Mouse (Mus musculus): ENCODE measurements around the gene Trp53. TPM values are rescaled to one million over a fixed set of nuclear protein-coding genes. Genes with fewer than 3 reads are reported as not detected.

Trp53 gene
- polyA plus RNA-seq, 1 experiment from 2014 or later = 219 TPM

- no peak for ATAC-seq (ENCODE audit: low FRiP score, low TSS enrichment)
- Histone ChIP-seq H3K9ac (ENCODE audit: low read depth, low read length) (peak overlapping the region; percentile 3), H3K36me3 (ENCODE audit: control insufficient read depth, insufficient read depth, low read length) (peaks cover 24% of the 10 kb centered on the region), H3K4me2 (replicated peaks; ENCODE audit: low read depth, low read length) (peak overlapping the region; percentile 99), H3K9me3 (ENCODE audit: control insufficient read depth, low read length) (no peaks in the 10 kb centered on the region), H3K27me3 (ENCODE audit: control insufficient read depth, insufficient read depth, low read length) (peaks cover 5% of the 10 kb centered on the region; the same call in 1 of the 2 replicates), H3K4me1 (ENCODE audit: control insufficient read depth, insufficient read depth, low read length) (peaks cover 28% of the 10 kb centered on the region), H3K4me3 (ENCODE audit: low read length) (peak overlapping the region; percentile 69), H3K27ac (ENCODE audit: low read depth, low read length) (no peak overlapping the region)
- 9% methylated on average over 5 of the region's 5 CpGs for WGBS
These were observed 21.0 kb upstream of the Trp53 start for GRCm38 (mm10) chr11:69559183-69559582.

GRCm38 (mm10) chr11:69559851-69560765 lies 20.1 kb upstream of the Trp53 start, which contains the start of gene Efnb3:
TSS of gene Efnb3 (minus strand) at chr11:69560205.
- H3K4me2 ChIP-seq (replicated peaks; ENCODE audit: low read depth, low read length) = peak within 1 kb of the TSS; percentile 99
- H3K4me1 ChIP-seq (ENCODE audit: control insufficient read depth, insufficient read depth, low read length) = peaks cover 30% of the 10 kb centered on the region
- no peaks in the 10 kb centered on the region for H3K9me3 ChIP-seq (ENCODE audit: control insufficient read depth, low read length)
- H3K36me3 ChIP-seq (ENCODE audit: control insufficient read depth, insufficient read depth, low read length) = peaks cover 26% of the 10 kb centered on the region
- H3K27me3 ChIP-seq (ENCODE audit: control insufficient read depth, insufficient read depth, low read length) = peaks cover 5% of the 10 kb centered on the region; the same call in 1 of the 2 replicates
- H3K9ac ChIP-seq (ENCODE audit: low read depth, low read length) = peak within 1 kb of the TSS; percentile 89
- ATAC-seq (ENCODE audit: low FRiP score, low TSS enrichment) = peak; percentile 68
- WGBS = under 1% methylated on average over 52 of the region's 59 CpGs
- H3K4me3 ChIP-seq (ENCODE audit: low read length) = peak within 1 kb of the TSS; percentile 69
- H3K27ac ChIP-seq (ENCODE audit: low read depth, low read length) = peak within 1 kb of the TSS; percentile 42; the same call in 1 of the 2 replicates

- no peak overlapping the region for H3K4me3 ChIP-seq (ENCODE audit: low read length)
These were observed 19.0 kb upstream of the Trp53 start for GRCm38 (mm10) chr11:69560896-69561854.

DNA sequence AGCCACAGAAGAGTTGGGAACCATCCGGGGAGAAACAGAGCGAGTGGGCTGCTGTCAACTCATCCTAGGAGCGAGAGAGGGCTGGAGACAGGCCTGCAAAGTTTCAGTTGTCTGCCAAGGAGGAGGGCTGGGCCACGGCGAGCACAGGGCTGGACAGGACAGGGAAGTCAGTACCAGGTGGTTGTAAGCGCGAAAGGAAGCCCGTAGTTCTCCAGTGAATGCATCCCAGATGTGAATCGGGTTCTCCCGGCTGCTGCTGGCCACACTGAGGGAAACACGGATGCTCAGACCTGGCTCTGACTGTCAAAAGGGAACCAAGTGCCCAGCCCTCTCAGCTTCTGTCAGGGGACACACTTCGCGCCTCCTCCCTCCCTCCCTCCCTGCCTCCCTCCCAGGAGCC lies 16.8 kb upstream of the Trp53 start:
- Histone ChIP-seq H3K27me3 (ENCODE audit: control insufficient read depth, insufficient read depth, low read length) (no peaks in the 10 kb centered on the region), H3K9ac (ENCODE audit: low read depth, low read length) (no peak overlapping the region), H3K4me2 (replicated peaks; ENCODE audit: low read depth, low read length) (no peak overlapping the region), H3K4me3 (ENCODE audit: low read length) (no peak overlapping the region), H3K27ac (ENCODE audit: low read depth, low read length) (no peak overlapping the region), H3K36me3 (ENCODE audit: control insufficient read depth, insufficient read depth, low read length) (peaks cover 38% of the 10 kb centered on the region), H3K9me3 (ENCODE audit: control insufficient read depth, low read length) (no peaks in the 10 kb centered on the region), H3K4me1 (ENCODE audit: control insufficient read depth, insufficient read depth, low read length) (peaks cover 28% of the 10 kb centered on the region)
- WGBS = 89% methylated on average over 13 of the region's 13 CpGs
- no peak for ATAC-seq (ENCODE audit: low FRiP score, low TSS enrichment)

More at GRCm38 (mm10) chr11:69560896-69561854, 19.0 kb upstream of the Trp53 start:
- 0 out of 2 replicates have a peak, but pooled peaks cover 3% of the 10 kb centered on the region for H3K27me3 ChIP-seq (ENCODE audit: control insufficient read depth, insufficient read depth, low read length)
- H3K9me3 ChIP-seq (ENCODE audit: control insufficient read depth, low read length) = no peaks in the 10 kb centered on the region
- peaks cover 35% of the 10 kb centered on the region for H3K36me3 ChIP-seq (ENCODE audit: control insufficient read depth, insufficient read depth, low read length)
- H3K9ac ChIP-seq (ENCODE audit: low read depth, low read length) = no peak overlapping the region
- WGBS = 34% methylated on average over 16 of the region's 16 CpGs
- H3K4me2 ChIP-seq (replicated peaks; ENCODE audit: low read depth, low read length) = peak overlapping the region; percentile 99
- H3K4me1 ChIP-seq (ENCODE audit: control insufficient read depth, insufficient read depth, low read length) = peaks cover 33% of the 10 kb centered on the region
- no peak overlapping the region for H3K27ac ChIP-seq (ENCODE audit: low read depth, low read length)
- 0 out of 2 replicates have a peak, but pooled peaks have one; percentile 16 for ATAC-seq (ENCODE audit: low FRiP score, low TSS enrichment)

- no peak for ATAC-seq (ENCODE audit: low FRiP score, low TSS enrichment)
- no peak overlapping the region for H3K27ac ChIP-seq (ENCODE audit: low read depth, low read length)
- WGBS = 61% methylated on average over 3 of the region's 3 CpGs
- H3K4me3 ChIP-seq (ENCODE audit: low read length) = no peak overlapping the region
- peaks cover 20% of the 10 kb centered on the region for H3K4me1 ChIP-seq (ENCODE audit: control insufficient read depth, insufficient read depth, low read length)
- no peaks in the 10 kb centered on the region for H3K9me3 ChIP-seq (ENCODE audit: control insufficient read depth, low read length)
- H3K4me2 ChIP-seq (replicated peaks; ENCODE audit: low read depth, low read length) = no peak overlapping the region
- no peak overlapping the region for H3K9ac ChIP-seq (ENCODE audit: low read depth, low read length)
- peaks cover 38% of the 10 kb centered on the region for H3K36me3 ChIP-seq (ENCODE audit: control insufficient read depth, insufficient read depth, low read length)
- no peaks in the 10 kb centered on the region for H3K27me3 ChIP-seq (ENCODE audit: control insufficient read depth, insufficient read depth, low read length)
These were observed 15.8 kb upstream of the Trp53 start for GRCm38 (mm10) chr11:69564391-69564790.

GRCm38 (mm10) chr11:69565131-69565530 lies 15.0 kb upstream of the Trp53 start:
- no peaks in the 10 kb centered on the region for H3K27me3 ChIP-seq (ENCODE audit: control insufficient read depth, insufficient read depth, low read length)
- whole genome bisulfite sequencing = 62% methylated on average over 8 of the region's 8 CpGs
- no peak for ATAC-seq (ENCODE audit: low FRiP score, low TSS enrichment)
- H3K4me3 ChIP-seq (ENCODE audit: low read length) = no peak overlapping the region
- no peaks in the 10 kb centered on the region for H3K9me3 ChIP-seq (ENCODE audit: control insufficient read depth, low read length)
- H3K9ac ChIP-seq (ENCODE audit: low read depth, low read length) = no peak overlapping the region
- peaks cover 43% of the 10 kb centered on the region for H3K36me3 ChIP-seq (ENCODE audit: control insufficient read depth, insufficient read depth, low read length)
- no peak overlapping the region for H3K27ac ChIP-seq (ENCODE audit: low read depth, low read length)
- H3K4me2 ChIP-seq (replicated peaks; ENCODE audit: low read depth, low read length) = no peak overlapping the region
- peaks cover 13% of the 10 kb centered on the region for H3K4me1 ChIP-seq (ENCODE audit: control insufficient read depth, insufficient read depth, low read length)

GRCm38 (mm10) chr11:69575220-69575619 lies 4.9 kb upstream of the Trp53 start:
- peaks cover 28% of the 10 kb centered on the region; the same call in 1 of the 2 replicates for H3K36me3 ChIP-seq (ENCODE audit: control insufficient read depth, insufficient read depth, low read length)
- H3K4me1 ChIP-seq (ENCODE audit: control insufficient read depth, insufficient read depth, low read length) = peaks cover 18% of the 10 kb centered on the region
- no peaks in the 10 kb centered on the region for H3K27me3 ChIP-seq (ENCODE audit: control insufficient read depth, insufficient read depth, low read length)
- H3K9ac ChIP-seq (ENCODE audit: low read depth, low read length) = no peak overlapping the region
- no peak for ATAC-seq (ENCODE audit: low FRiP score, low TSS enrichment)
- no peaks in the 10 kb centered on the region for H3K9me3 ChIP-seq (ENCODE audit: control insufficient read depth, low read length)
- H3K4me2 ChIP-seq (replicated peaks; ENCODE audit: low read depth, low read length) = no peak overlapping the region
- no peak overlapping the region for H3K4me3 ChIP-seq (ENCODE audit: low read length)
- no peak overlapping the region for H3K27ac ChIP-seq (ENCODE audit: low read depth, low read length)
- WGBS = 63% methylated on average over 3 of the region's 3 CpGs

DNA sequence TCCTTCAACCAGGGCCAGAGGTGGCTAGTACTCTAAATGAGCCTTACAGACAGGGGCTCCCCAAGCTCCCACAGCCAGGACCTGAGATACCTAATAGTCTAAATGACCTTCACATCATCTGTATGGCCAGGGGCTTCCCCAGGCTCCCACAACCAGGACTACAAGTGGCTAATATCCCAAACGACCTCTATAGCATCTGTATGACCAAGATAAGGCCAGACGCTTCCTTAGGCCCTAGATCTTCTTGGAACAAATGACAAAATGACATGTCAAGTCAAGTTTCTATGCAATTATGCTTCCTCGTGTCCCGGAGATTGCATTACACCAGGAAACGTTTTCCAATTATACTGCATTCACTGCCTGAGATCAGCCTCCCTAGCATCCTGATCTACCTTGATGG lies 3.9 kb upstream of the Trp53 start:
- H3K4me3 ChIP-seq (ENCODE audit: low read length) = no peak overlapping the region
- H3K4me2 ChIP-seq (replicated peaks; ENCODE audit: low read depth, low read length) = no peak overlapping the region
- ATAC-seq (ENCODE audit: low FRiP score, low TSS enrichment) = no peak
- H3K9ac ChIP-seq (ENCODE audit: low read depth, low read length) = no peak overlapping the region
- no peaks in the 10 kb centered on the region for H3K27me3 ChIP-seq (ENCODE audit: control insufficient read depth, insufficient read depth, low read length)
- H3K4me1 ChIP-seq (ENCODE audit: control insufficient read depth, insufficient read depth, low read length) = peaks cover 18% of the 10 kb centered on the region
- H3K27ac ChIP-seq (ENCODE audit: low read depth, low read length) = no peak overlapping the region
- peaks cover 17% of the 10 kb centered on the region; the same call in 1 of the 2 replicates for H3K36me3 ChIP-seq (ENCODE audit: control insufficient read depth, insufficient read depth, low read length)
- WGBS = 76% methylated on average over 5 of the region's 5 CpGs
- no peaks in the 10 kb centered on the region for H3K9me3 ChIP-seq (ENCODE audit: control insufficient read depth, low read length)
